ENCODE assay signal across 19 mouse cellular contexts in genomic region chr9:61500851-61501250, GRCm38 (mm10).
"Had no signal": no experiment of that assay in that cellular context is flagged by ENCODE, and none has a peak within 500 bp of the region (broad histone marks: within the 10 kb centered on the region; RNA-seq: fewer than 3 reads in every experiment).

No protein-coding gene starts in this region.

- ATAC-seq: midbrain, embryonic 16.5 days had no signal

- H3K9me3 ChIP-seq: midbrain, embryonic 12.5 days had no signal

- H3K27ac ChIP-seq: midbrain, embryonic 10.5 days; midbrain, embryonic 12.5 days; neural tube, embryonic 13.5 days; neural tube, embryonic 15.5 days had no signal

- H3K4me3 ChIP-seq: midbrain, embryonic 10.5 days; midbrain, embryonic 12.5 days; myocyte; neural tube, embryonic 13.5 days; neural tube, embryonic 15.5 days had no signal

- H3K4me1 ChIP-seq: midbrain, embryonic 10.5 days; midbrain, embryonic 12.5 days; neural tube, embryonic 13.5 days; neural tube, embryonic 15.5 days had no signal

- H3K9ac ChIP-seq: lung, embryonic 14.5 days; midbrain, embryonic 12.5 days; neural tube, embryonic 13.5 days; neural tube, embryonic 15.5 days had no signal

- H3K36me3 ChIP-seq: midbrain, embryonic 10.5 days; midbrain, embryonic 12.5 days; neural tube, embryonic 13.5 days; neural tube, embryonic 15.5 days had no signal

- H3K4me2 ChIP-seq: lung, embryonic 14.5 days; midbrain, embryonic 12.5 days; neural tube, embryonic 13.5 days; neural tube, embryonic 15.5 days had no signal

- DNase-seq: lung, adult 18-20 months; lung, embryonic 14.5 days; lung, postnatal 10 days; lung, postnatal 4 days; midbrain, embryonic 14.5 days; retina, postnatal 1 day; right cerebral cortex, adult 18-20 months; right cerebral cortex, postnatal 25 days; right cerebral cortex, postnatal 4 days; spleen, adult 18-20 months; thymus, adult 2 months; thymus, postnatal 25 days; thymus, postnatal 4 days had no signal
